In genomic region chr12:33314924-33315643, GRCm38 (mm10) we compare ENCODE assay signal across 8 mouse cellular contexts.
DNase-seq lines count a peak whose midpoint lies in the region; ATAC-seq lines count a peak whose summit lies in the region.

No protein-coding gene starts in this region.

- H3K36me3 ChIP-seq in heart, embryonic 11.5 days (ENCODE audit: control insufficient read depth, insufficient read depth, low read length), result no peaks in the 10 kb centered on the region
- peaks cover 17% of the 10 kb centered on the region for H3K36me3 ChIP-seq in liver, embryonic 12.5 days
- no peaks in the 10 kb centered on the region for H3K36me3 ChIP-seq in midbrain, embryonic 14.5 days (ENCODE audit: control insufficient read depth, insufficient read depth, low read length)

- H3K4me1 ChIP-seq in heart, embryonic 11.5 days (ENCODE audit: control insufficient read depth, insufficient read depth, low read length), result peaks cover 28% of the 10 kb centered on the region
- H3K4me1 ChIP-seq in liver, embryonic 12.5 days, result peaks cover 86% of the 10 kb centered on the region
- 0 out of 2 replicates have a peak, but pooled peaks cover 2% of the 10 kb centered on the region for H3K4me1 ChIP-seq in midbrain, embryonic 14.5 days (ENCODE audit: control insufficient read depth, insufficient read depth, low read length)

- no peak overlapping the region for H3K27ac ChIP-seq in heart, embryonic 11.5 days (ENCODE audit: low read depth, low read length)
- peak overlapping the region; percentile 94 for H3K27ac ChIP-seq in liver, embryonic 12.5 days
- H3K27ac ChIP-seq in midbrain, embryonic 14.5 days (replicated peaks; ENCODE audit: low read depth, low read length), result no peak overlapping the region

- 63% methylated on average over 16 of the region's 16 CpGs for WGBS in heart, embryonic 11.5 days (ENCODE audit: insufficient replicate concordance)
- WGBS in liver, embryonic 12.5 days (ENCODE audit: insufficient replicate concordance), result 24% methylated on average over 16 of the region's 16 CpGs
- WGBS in midbrain, embryonic 14.5 days, result 86% methylated on average over 16 of the region's 16 CpGs

- peak overlapping the region; percentile 60 for H3K4me2 ChIP-seq in heart, embryonic 11.5 days
- H3K4me2 ChIP-seq in liver, embryonic 12.5 days, result peak overlapping the region; percentile 79
- H3K4me2 ChIP-seq in midbrain, embryonic 14.5 days (ENCODE audit: low read length), result no peak overlapping the region

- DNase-seq in gastrocnemius, postnatal 25 days, result peak; percentile 43
- no peak for DNase-seq in gastrocnemius, postnatal 4 days (ENCODE audit: low spot score in 2 of 2)
- peak; percentile 65 for DNase-seq in spleen, adult 12 weeks (ENCODE audit: low spot score)
- DNase-seq in adrenal gland, adult 18-20 months (ENCODE audit: low spot score in 2 of 2), result no peak
- no peak for DNase-seq in midbrain, embryonic 14.5 days
- no peak for DNase-seq in right cerebral cortex, adult 2 months (ENCODE audit: low spot score in 2 of 2)

- H3K9me3 ChIP-seq in heart, embryonic 11.5 days (replicated peaks; ENCODE audit: control insufficient read depth, low read length), result no peaks in the 10 kb centered on the region
- no peaks in the 10 kb centered on the region for H3K9me3 ChIP-seq in liver, embryonic 12.5 days (replicated peaks)
- no peaks in the 10 kb centered on the region for H3K9me3 ChIP-seq in midbrain, embryonic 14.5 days (ENCODE audit: control insufficient read depth, low read length)

- peak overlapping the region; percentile 39; the same call in 1 of the 2 replicates for H3K9ac ChIP-seq in heart, embryonic 11.5 days (ENCODE audit: low read depth, low read length)
- peak overlapping the region; percentile 81 for H3K9ac ChIP-seq in liver, embryonic 12.5 days
- no peak overlapping the region for H3K9ac ChIP-seq in midbrain, embryonic 14.5 days (replicated peaks; ENCODE audit: low read length)

- H3K27me3 ChIP-seq in heart, embryonic 11.5 days (ENCODE audit: control insufficient read depth, insufficient read depth, low read length), result no peaks in the 10 kb centered on the region
- no peaks in the 10 kb centered on the region for H3K27me3 ChIP-seq in liver, embryonic 12.5 days (replicated peaks)
- H3K27me3 ChIP-seq in midbrain, embryonic 14.5 days (ENCODE audit: control insufficient read depth, insufficient read depth, low read length), result no peaks in the 10 kb centered on the region

- no peak overlapping the region for H3K4me3 ChIP-seq in heart, embryonic 11.5 days (ENCODE audit: low read depth, low read length)
- H3K4me3 ChIP-seq in liver, embryonic 12.5 days, result peak overlapping the region; percentile 61
- H3K4me3 ChIP-seq in midbrain, embryonic 14.5 days (replicated peaks; ENCODE audit: low read depth, low read length), result no peak overlapping the region

- no peak for ATAC-seq in heart, embryonic 11.5 days (replicated peaks; ENCODE audit: insufficient number of reproducible peaks, low FRiP score, low TSS enrichment)
- peak; percentile 73 for ATAC-seq in liver, embryonic 12.5 days
- ATAC-seq in midbrain, embryonic 14.5 days (ENCODE audit: low FRiP score, low TSS enrichment), result no peak

Comparison
In these comparisons a context has a peak if more than half of its experiments do, and no peak if none do; other contexts are left out.
1. DNase-seq: peak in gastrocnemius, postnatal 25 days (single experiment) and spleen, adult 12 weeks (single experiment); none in gastrocnemius, postnatal 4 days (0 of 2), adrenal gland, adult 18-20 months (0 of 2), midbrain, embryonic 14.5 days (single experiment) and right cerebral cortex, adult 2 months (0 of 2).